ENCODE assay signal across 26 mouse cellular contexts in genomic region chr12:47833793-47834192, GRCm38 (mm10).
DNase-seq lines count a peak whose midpoint lies in the region; ATAC-seq and TF ChIP-seq lines count a peak whose summit lies in the region.
"Had no signal": no experiment of that assay in that cellular context is flagged by ENCODE, and none has a peak within 500 bp of the region (broad histone marks: within the 10 kb centered on the region; RNA-seq: fewer than 3 reads in every experiment).

No protein-coding gene starts in this region.

- H3K4me3 ChIP-seq in MEL (ENCODE audit: control insufficient read depth in 1 of 2, insufficient read depth in 1 of 2, low read depth in 2 of 2, low read length in 2 of 2) = no peak overlapping the region
- H3K4me3 ChIP-seq in forebrain, embryonic 16.5 days (replicated peaks; ENCODE audit: low read length) = no peak overlapping the region
- H3K4me3 ChIP-seq: embryonic facial prominence, embryonic 10.5 days; gastrocnemius, adult 2 months; hindbrain, embryonic 13.5 days; layer of hippocampus, adult 2 months; midbrain, embryonic 12.5 days; neural tube, embryonic 12.5 days had no signal

- TF ChIP-seq RAD21 in MEL (IDR thresholded peaks at IDR 0.05; ENCODE audit: low read depth, low read length) = no peak

- ATAC-seq in CD4-positive, CD25-positive, alpha-beta regulatory T cell, adult 4 months = no peak
- no peak for ATAC-seq in forebrain, embryonic 16.5 days
- ATAC-seq: inflammation-experienced regulatory T-cells, adult 6 months had no signal

- no peak for TF ChIP-seq POLR2A in MEL (IDR thresholded peaks at IDR 0.05; ENCODE audit: control insufficient read depth in 1 of 2, insufficient read depth in 1 of 2, low read depth in 1 of 2, low read length in 2 of 2, poor library complexity in 1 of 2)

- H3K27me3 ChIP-seq in MEL (ENCODE audit: control insufficient read depth in 1 of 2, insufficient read depth in 2 of 2, low read length in 2 of 2) = no peaks in the 10 kb centered on the region
- no peaks in the 10 kb centered on the region for H3K27me3 ChIP-seq in splenic B cell, adult 2 months (ENCODE audit: control insufficient read depth, insufficient read depth, low read length, poor library complexity, severe bottlenecking)
- H3K27me3 ChIP-seq in forebrain, embryonic 16.5 days (replicated peaks; ENCODE audit: control insufficient read depth, insufficient read depth, low read length) = no peaks in the 10 kb centered on the region
- H3K27me3 ChIP-seq: hindbrain, embryonic 13.5 days; midbrain, embryonic 12.5 days; neural tube, embryonic 12.5 days had no signal

- H3K36me3 ChIP-seq in MEL (ENCODE audit: control insufficient read depth in 1 of 2, insufficient read depth in 2 of 2, low read length in 2 of 2) = no peaks in the 10 kb centered on the region
- H3K36me3 ChIP-seq in splenic B cell, adult 2 months (ENCODE audit: control insufficient read depth, insufficient read depth, low read length, poor library complexity, severe bottlenecking) = no peaks in the 10 kb centered on the region
- H3K36me3 ChIP-seq in forebrain, embryonic 16.5 days (ENCODE audit: control insufficient read depth, insufficient read depth) = no peaks in the 10 kb centered on the region
- H3K36me3 ChIP-seq: embryonic facial prominence, embryonic 10.5 days; hindbrain, embryonic 13.5 days; midbrain, embryonic 12.5 days; neural tube, embryonic 12.5 days had no signal

- H3K9ac ChIP-seq in MEL (ENCODE audit: control insufficient read depth, low read depth, low read length, poor library complexity, severe bottlenecking) = no peak overlapping the region
- H3K9ac ChIP-seq in forebrain, embryonic 16.5 days (replicated peaks; ENCODE audit: low read depth, low read length) = no peak overlapping the region
- H3K9ac ChIP-seq: hindbrain, embryonic 13.5 days; midbrain, embryonic 12.5 days; neural tube, embryonic 12.5 days had no signal

- WGBS in forebrain, embryonic 16.5 days = 88% methylated on average over 4 of the region's 4 CpGs

- no peak for TF ChIP-seq EP300 in MEL (IDR thresholded peaks at IDR 0.05; ENCODE audit: low read depth in 1 of 2, low read length in 2 of 2)

- no peak for TF ChIP-seq CTCF in MEL (IDR thresholded peaks at IDR 0.05 in 2 of 3, conservative IDR thresholded peaks at IDR 0.05 in 1 of 3; ENCODE audit: control insufficient read depth in 1 of 3, insufficient read depth in 1 of 3, low read depth in 2 of 3, low read length in 3 of 3, poor library complexity in 1 of 3, severe bottlenecking in 1 of 3)

- no peak overlapping the region for H3K4me2 ChIP-seq in forebrain, embryonic 16.5 days (ENCODE audit: low read length)
- H3K4me2 ChIP-seq: hindbrain, embryonic 13.5 days; liver, embryonic 11.5 days; midbrain, embryonic 12.5 days; neural tube, embryonic 12.5 days had no signal

- no peaks in the 10 kb centered on the region for H3K9me3 ChIP-seq in MEL (replicated peaks; ENCODE audit: insufficient read depth, low read length)
- peaks cover 3% of the 10 kb centered on the region for H3K9me3 ChIP-seq in forebrain, embryonic 16.5 days (ENCODE audit: control insufficient read depth, low read length)
- H3K9me3 ChIP-seq: neural tube, embryonic 12.5 days had no signal

- no peaks in the 10 kb centered on the region for H3K79me2 ChIP-seq in MEL (ENCODE audit: control insufficient read depth, insufficient read depth, low read length, poor library complexity)

- H3K4me1 ChIP-seq in MEL (ENCODE audit: control insufficient read depth in 1 of 2, insufficient read depth in 2 of 2, low read length in 2 of 2) = no peaks in the 10 kb centered on the region
- H3K4me1 ChIP-seq in forebrain, embryonic 16.5 days (replicated peaks; ENCODE audit: control insufficient read depth, insufficient read depth, low read length) = no peaks in the 10 kb centered on the region
- H3K4me1 ChIP-seq: embryonic facial prominence, embryonic 10.5 days; hindbrain, embryonic 13.5 days; midbrain, embryonic 12.5 days; neural tube, embryonic 12.5 days had no signal

- H3K27ac ChIP-seq in MEL (ENCODE audit: control insufficient read depth, low read depth, low read length) = no peak overlapping the region
- H3K27ac ChIP-seq in forebrain, embryonic 16.5 days (ENCODE audit: low read length) = no peak overlapping the region
- H3K27ac ChIP-seq: embryonic facial prominence, embryonic 10.5 days; gastrocnemius, adult 2 months; hindbrain, embryonic 13.5 days; kidney, postnatal 0 days; layer of hippocampus, adult 2 months; midbrain, embryonic 12.5 days; neural tube, embryonic 12.5 days had no signal

- peak; percentile 1 for DNase-seq in CD4-positive, CD25-positive, alpha-beta regulatory T cell, adult 2 months (ENCODE audit: low read depth, low spot score)
- DNase-seq in MEL (ENCODE audit: low read depth, low spot score) = peak; percentile 17
- peak; percentile 9 for DNase-seq in forelimb bud, embryonic 11.5 days (ENCODE audit: low read depth, low spot score)
- DNase-seq in splenic B cell, adult 2 months (ENCODE audit: low read depth, low spot score) = peak; percentile 1
- DNase-seq in thymus, postnatal 10 days (ENCODE audit: low spot score in 2 of 2) = no peak
- DNase-seq: adrenal gland, postnatal 36 days; cerebellum, adult 11 months; cerebellum, postnatal 10 days; gastrocnemius, adult 2 months; kidney, adult 18-20 months; layer of hippocampus, postnatal 36 days; lung, adult 18-20 months; lung, postnatal 10 days; right cerebral cortex, adult 18-20 months; right cerebral cortex, postnatal 4 days; thymus, postnatal 25 days had no signal

TF ChIP-seq in MEL, 35 proteins besides CTCF, POLR2A, EP300 and RAD21:
- TF ChIP-seq POLR2AphosphoS2 (IDR thresholded peaks at IDR 0.05; ENCODE audit: low read length) (no peak), POLR2AphosphoS5 (IDR thresholded peaks at IDR 0.05; ENCODE audit: borderline replicate concordance, low read depth, low read length) (no peak)

Comparison
In these comparisons a context has a peak if more than half of its experiments do, and no peak if none do; other contexts are left out.
1. DNase-seq: peak in CD4-positive, CD25-positive, alpha-beta regulatory T cell, adult 2 months (single experiment), MEL (single experiment), forelimb bud, embryonic 11.5 days (single experiment) and splenic B cell, adult 2 months (single experiment); none in thymus, postnatal 10 days (0 of 2).